Mouse (Mus musculus) thymus, adult 2 months (tissue): ENCODE measurements at regions not wholly inside any gene's neighbourhood (a gene's known extent, or its start where the extent isn't known, plus 50 kb on each side); places are given as distances from the start of the nearest gene placed in this dataset.

Experiments used
- CTCF ChIP-seq: fragments of 200-500 bp; IDR thresholded peaks from 2 replicates; pipeline ENCODE4 v1.5.1; 2012; ENCODE audit warnings: mild to moderate bottlenecking, control low read depth, low read length, moderate library complexity, borderline replicate concordance; ENCODE audit not compliant: control insufficient read depth, poor library complexity, insufficient read depth; ENCODE audit errors: extremely low read depth
- POLR2A ChIP-seq: fragments of 200-500 bp; IDR thresholded peaks from 2 replicates; pipeline ENCODE4 v1.6.1; 2012; ENCODE audit warnings: mild to moderate bottlenecking, low read length, control low read depth, moderate library complexity; ENCODE audit not compliant: control insufficient read depth, poor library complexity, insufficient read depth; ENCODE audit errors: extremely low read depth

GRCm38 (mm10) chr1:57605525-57605924, 168.4 kb upstream of the Spats2l start:
- TF ChIP-seq CTCF: no peak
- TF ChIP-seq POLR2A: no peak
